Mouse (Mus musculus) lung, postnatal 0 days (tissue): ENCODE data around the gene Rassf8.

ENCODE experiments used
- CTCF ChIP-seq: IDR thresholded peaks from 2 replicates; pipeline ENCODE4 v1.5.1; 2016; ENCODE audit warnings: antibody characterized with exemption, mild to moderate bottlenecking
- EP300 ChIP-seq: IDR thresholded peaks from 2 replicates; pipeline ENCODE4 v1.6.1; 2016; ENCODE audit warnings: antibody characterized with exemption, mild to moderate bottlenecking, control low read depth

DNA sequence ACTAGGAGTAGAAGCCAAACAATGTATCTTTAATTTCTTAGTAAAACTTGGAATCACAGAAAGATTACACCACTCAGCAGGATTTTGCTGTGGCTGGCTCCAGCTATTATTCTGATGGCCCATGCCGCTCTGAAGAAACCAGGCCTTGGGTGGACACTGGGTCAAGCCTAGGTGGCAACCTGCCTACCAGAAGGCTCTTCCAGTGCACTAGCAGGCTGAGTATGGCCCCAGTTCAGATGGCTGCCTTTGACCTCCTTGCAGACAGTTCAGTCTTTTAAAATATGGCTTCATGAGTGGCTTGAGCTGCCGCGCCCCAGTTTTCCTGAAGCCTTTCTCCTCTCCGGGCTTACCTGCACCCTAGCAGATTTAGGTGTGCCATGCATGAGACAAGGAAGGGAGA is 43.2 kb downstream of the Rassf8 start:
- no peak for TF ChIP-seq CTCF
- no peak for TF ChIP-seq EP300
